Mouse (Mus musculus): ENCODE data around the gene Scn1b. TPM values are rescaled to one million over a fixed set of nuclear protein-coding genes. Genes with fewer than 3 reads are reported as not detected.
A peak's percentile ranks its signal among the peaks of the same experiment; 100 is the strongest.

The Scn1b gene
- polyA plus RNA-seq, 1 experiment from 2014 or later = 0.60 TPM

DNA sequence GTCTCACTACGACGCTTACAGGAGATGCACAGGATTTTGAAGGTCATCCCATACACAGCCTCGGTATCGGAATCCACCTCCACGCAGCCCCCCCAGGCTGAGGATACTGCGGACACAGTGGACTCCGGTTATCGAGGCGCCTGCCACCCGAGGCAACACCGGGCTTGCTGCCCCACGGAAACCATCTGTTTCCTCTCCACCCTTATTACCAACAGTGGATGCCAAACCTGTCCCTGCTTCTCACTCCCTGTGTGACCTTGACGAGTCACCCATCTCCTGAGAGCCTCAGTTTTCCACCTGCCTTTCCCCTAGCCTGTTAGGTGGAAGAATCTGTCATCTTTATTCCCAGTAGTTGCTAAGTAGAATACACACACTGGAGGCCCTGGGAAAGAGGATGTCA lies 1.7 kb downstream of the Scn1b start:
- H3K36me3 ChIP-seq = peaks cover 14% of the 10 kb centered on the region
- no peak overlapping the region for H3K4me2 ChIP-seq
- WGBS (ENCODE audit: insufficient replicate concordance) = 58% methylated on average over 13 of the region's 13 CpGs
- DNase-seq = no peak
- H3K9ac ChIP-seq = no peak overlapping the region
- no peak for ATAC-seq (ENCODE audit: low read depth)
- H3K27ac ChIP-seq = no peak overlapping the region
- peaks cover 45% of the 10 kb centered on the region for H3K27me3 ChIP-seq
- no peak overlapping the region for H3K4me3 ChIP-seq (replicated peaks)
- no peaks in the 10 kb centered on the region for H3K9me3 ChIP-seq (replicated peaks)
- peaks cover 11% of the 10 kb centered on the region for H3K4me1 ChIP-seq (replicated peaks)

DNA sequence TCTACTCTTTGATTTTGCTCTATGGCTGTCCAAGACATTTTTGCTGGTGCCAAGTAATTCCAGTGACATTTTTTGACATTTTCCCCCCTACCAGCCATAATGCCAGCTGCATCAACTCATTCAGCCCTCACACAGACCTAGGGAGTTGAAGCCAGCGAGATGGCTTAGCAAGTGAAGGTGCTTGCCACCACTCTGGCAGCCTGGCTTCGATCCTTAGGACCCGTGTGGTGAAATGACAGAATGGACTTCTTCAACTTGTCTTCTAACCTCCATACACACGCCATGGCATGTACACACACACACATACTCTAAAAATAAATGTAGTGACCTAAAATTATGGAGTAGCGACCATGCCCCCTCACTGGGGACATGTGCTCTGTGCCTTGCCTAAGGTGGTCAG lies 2.4 kb downstream of the Scn1b start:
- Histone ChIP-seq H3K4me2 (no peak overlapping the region), H3K27ac (no peak overlapping the region), H3K9ac (no peak overlapping the region), H3K9me3 (replicated peaks) (no peaks in the 10 kb centered on the region), H3K4me1 (replicated peaks) (peaks cover 11% of the 10 kb centered on the region), H3K36me3 (peaks cover 6% of the 10 kb centered on the region), H3K27me3 (peaks cover 45% of the 10 kb centered on the region), H3K4me3 (replicated peaks) (no peak overlapping the region)
- no peak for DNase-seq
- no peak for ATAC-seq (ENCODE audit: low read depth)
- WGBS (ENCODE audit: insufficient replicate concordance) = 62% methylated on average over 5 of the region's 5 CpGs

GRCm38 (mm10) chr7:31123697-31124096 lies 3.1 kb downstream of the Scn1b start:
- Histone ChIP-seq H3K9me3 (replicated peaks) (no peaks in the 10 kb centered on the region), H3K4me3 (replicated peaks) (no peak overlapping the region), H3K4me2 (no peak overlapping the region), H3K27me3 (peaks cover 44% of the 10 kb centered on the region), H3K9ac (no peak overlapping the region), H3K4me1 (replicated peaks) (peaks cover 11% of the 10 kb centered on the region), H3K36me3 (no peaks in the 10 kb centered on the region), H3K27ac (no peak overlapping the region)
- no peak for DNase-seq
- no peak for ATAC-seq (ENCODE audit: low read depth)
- WGBS (ENCODE audit: insufficient replicate concordance) = 64% methylated on average over 3 of the region's 3 CpGs

DNA sequence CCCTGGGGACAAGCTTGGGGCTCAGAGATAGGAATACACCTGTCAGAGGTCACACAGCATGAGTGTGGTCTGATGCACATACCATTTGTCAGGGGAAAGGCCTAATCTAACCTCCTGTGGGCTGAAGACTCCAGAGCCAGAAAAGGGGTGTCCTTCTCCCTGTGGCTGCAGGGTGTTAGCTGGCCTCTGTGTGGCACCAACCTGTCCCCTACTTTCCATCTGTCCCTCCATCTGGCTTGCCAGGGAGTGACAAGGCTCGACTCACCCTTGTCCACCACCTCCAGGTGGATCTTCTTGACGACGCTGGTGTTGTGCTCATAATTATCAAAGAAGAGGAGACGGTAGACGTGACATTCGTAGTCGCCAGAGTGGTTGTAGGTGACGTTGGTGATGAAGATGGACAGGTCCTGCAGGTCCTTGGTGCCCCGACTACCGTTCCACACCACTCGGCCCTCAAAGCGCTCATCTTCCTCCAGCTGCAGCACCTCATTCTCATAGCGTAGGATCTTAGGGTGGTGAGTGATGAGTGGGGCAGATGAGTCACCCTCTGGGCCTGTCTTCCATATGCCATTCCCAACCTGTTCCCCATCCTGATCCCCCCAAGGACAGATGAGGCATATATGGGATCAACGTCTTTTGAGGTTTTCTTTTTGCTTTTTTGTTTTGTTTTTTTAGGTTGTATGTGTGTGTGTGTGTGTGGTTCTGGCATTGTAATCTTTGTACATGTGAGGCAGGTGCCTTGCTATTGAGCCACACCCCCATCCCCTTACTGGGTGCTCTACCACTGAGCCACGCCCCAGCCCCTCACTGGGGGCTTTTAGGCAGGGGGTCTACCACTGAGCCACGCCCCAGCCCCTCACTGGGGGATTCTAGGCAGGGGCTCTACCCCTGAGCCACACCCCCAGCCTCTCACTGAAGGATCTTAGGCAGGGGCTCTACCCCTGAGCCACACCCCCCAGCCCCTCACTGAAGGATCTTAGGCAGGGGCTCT lies 3.9 kb downstream of the Scn1b start:
- H3K4me3 ChIP-seq (replicated peaks) = no peak overlapping the region
- ATAC-seq (ENCODE audit: low read depth) (no peak), DNase-seq (no peak)
- H3K27ac ChIP-seq = no peak overlapping the region
- H3K4me1 ChIP-seq (replicated peaks) = peaks cover 11% of the 10 kb centered on the region
- no peaks in the 10 kb centered on the region for H3K9me3 ChIP-seq (replicated peaks)
- peaks cover 36% of the 10 kb centered on the region for H3K27me3 ChIP-seq
- H3K9ac ChIP-seq = no peak overlapping the region
- 65% methylated on average over 16 of the region's 16 CpGs for WGBS (ENCODE audit: insufficient replicate concordance)
- no peaks in the 10 kb centered on the region for H3K36me3 ChIP-seq
- no peak overlapping the region for H3K4me2 ChIP-seq

- no peaks in the 10 kb centered on the region for H3K9me3 ChIP-seq (replicated peaks)
- no peaks in the 10 kb centered on the region for H3K36me3 ChIP-seq
- no peak for ATAC-seq (ENCODE audit: low read depth)
- no peak overlapping the region for H3K27ac ChIP-seq
- H3K9ac ChIP-seq = no peak overlapping the region
- peaks cover 22% of the 10 kb centered on the region for H3K4me1 ChIP-seq (replicated peaks)
- WGBS (ENCODE audit: insufficient replicate concordance) = 69% methylated on average over 5 of the region's 5 CpGs
- peaks cover 3% of the 10 kb centered on the region; the same call in 1 of the 2 replicates for H3K27me3 ChIP-seq
- DNase-seq = no peak
- no peak overlapping the region for H3K4me3 ChIP-seq (replicated peaks)
- H3K4me2 ChIP-seq = no peak overlapping the region
These were observed 7.2 kb downstream of the Scn1b start for GRCm38 (mm10) chr7:31119556-31119955.

- H3K4me1 ChIP-seq (replicated peaks) = peaks cover 22% of the 10 kb centered on the region
- H3K4me2 ChIP-seq = no peak overlapping the region
- H3K27ac ChIP-seq = no peak overlapping the region
- no peak for DNase-seq
- H3K27me3 ChIP-seq = no peaks in the 10 kb centered on the region
- 66% methylated on average over 7 of the region's 7 CpGs for WGBS (ENCODE audit: insufficient replicate concordance)
- no peak for ATAC-seq (ENCODE audit: low read depth)
- H3K4me3 ChIP-seq (replicated peaks) = no peak overlapping the region
- H3K9ac ChIP-seq = no peak overlapping the region
- no peaks in the 10 kb centered on the region for H3K36me3 ChIP-seq
- H3K9me3 ChIP-seq (replicated peaks) = no peaks in the 10 kb centered on the region
These were observed 8.3 kb downstream of the Scn1b start for GRCm38 (mm10) chr7:31118486-31118885.

DNA sequence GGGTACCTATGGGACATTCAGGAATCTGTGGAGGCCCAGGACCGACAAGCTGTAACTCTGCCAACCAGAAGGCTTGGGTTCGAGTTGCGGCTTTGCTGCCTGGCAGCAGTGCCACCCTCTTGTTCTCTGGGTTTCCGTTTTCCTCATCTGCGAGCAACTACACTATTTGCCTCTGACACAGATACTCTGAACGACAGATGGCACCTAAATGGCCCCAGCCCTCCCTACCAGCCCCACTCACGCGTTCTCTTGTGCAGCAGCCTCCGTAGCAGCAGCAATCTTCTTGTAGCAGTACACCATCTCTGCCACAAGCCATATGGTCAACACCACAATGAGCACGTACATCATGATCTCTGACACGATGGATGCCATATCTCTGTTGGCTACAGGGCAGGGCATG lies 9.3 kb downstream of the Scn1b start:
- H3K9ac ChIP-seq = no peak overlapping the region
- H3K9me3 ChIP-seq (replicated peaks) = no peaks in the 10 kb centered on the region
- peaks cover 31% of the 10 kb centered on the region for H3K4me1 ChIP-seq (replicated peaks)
- no peak for DNase-seq
- no peaks in the 10 kb centered on the region for H3K36me3 ChIP-seq
- no peak for ATAC-seq (ENCODE audit: low read depth)
- H3K27me3 ChIP-seq = no peaks in the 10 kb centered on the region
- H3K4me2 ChIP-seq = no peak overlapping the region
- H3K27ac ChIP-seq = no peak overlapping the region
- H3K4me3 ChIP-seq (replicated peaks) = no peak overlapping the region
- WGBS (ENCODE audit: insufficient replicate concordance) = 74% methylated on average over 11 of the region's 11 CpGs

- peaks cover 36% of the 10 kb centered on the region for H3K4me1 ChIP-seq (replicated peaks)
- H3K27me3 ChIP-seq = no peaks in the 10 kb centered on the region
- WGBS (ENCODE audit: insufficient replicate concordance) = 48% methylated on average over 16 of the region's 16 CpGs
- H3K27ac ChIP-seq = peak overlapping the region; percentile 86
- ATAC-seq (ENCODE audit: low read depth) (no peak), DNase-seq (no peak)
- no peak overlapping the region for H3K4me3 ChIP-seq (replicated peaks)
- H3K4me2 ChIP-seq = 0 out of 2 replicates have a peak overlapping the region, but pooled peaks have one; percentile 3
- no peaks in the 10 kb centered on the region for H3K9me3 ChIP-seq (replicated peaks)
- H3K36me3 ChIP-seq = no peaks in the 10 kb centered on the region
- H3K9ac ChIP-seq = no peak overlapping the region
These were observed 10.1 kb downstream of the Scn1b start for GRCm38 (mm10) chr7:31116721-31117145.

- Histone ChIP-seq H3K4me2 (peak overlapping the region; percentile 43), H3K9ac (peak overlapping the region; percentile 43; the same call in 1 of the 2 replicates), H3K9me3 (replicated peaks) (no peaks in the 10 kb centered on the region), H3K27me3 (no peaks in the 10 kb centered on the region), H3K36me3 (no peaks in the 10 kb centered on the region), H3K4me3 (replicated peaks) (peak overlapping the region; percentile 43; the same call in 1 of the 2 replicates), H3K4me1 (replicated peaks) (peaks cover 46% of the 10 kb centered on the region), H3K27ac (peak overlapping the region; percentile 86)
- 7% methylated on average over 17 of the region's 17 CpGs for WGBS (ENCODE audit: insufficient replicate concordance)
- ATAC-seq (ENCODE audit: low read depth) (peak; percentile 78), DNase-seq (peak; percentile 25)
These were observed 11.2 kb downstream of the Scn1b start for GRCm38 (mm10) chr7:31115587-31116043.

- Histone ChIP-seq H3K4me2 (peak within 1 kb of the TSS; percentile 43), H3K27ac (peak within 1 kb of the TSS; percentile 86), H3K9me3 (replicated peaks) (no peaks in the 10 kb centered on the region), H3K27me3 (no peaks in the 10 kb centered on the region), H3K4me1 (replicated peaks) (peaks cover 46% of the 10 kb centered on the region), H3K36me3 (no peaks in the 10 kb centered on the region), H3K4me3 (replicated peaks) (peak within 1 kb of the TSS; percentile 43), H3K9ac (peak within 1 kb of the TSS; percentile 43)
- 16% methylated on average over 15 of the region's 15 CpGs for WGBS (ENCODE audit: insufficient replicate concordance)
- ATAC-seq (ENCODE audit: low read depth) = peak; percentile 71
- DNase-seq = no peak
These were observed 11.6 kb downstream of the Scn1b start, which contains the start of gene Hpn for GRCm38 (mm10) chr7:31115182-31115581. Hpn (minus strand) TSS chr7:31115290.

DNA sequence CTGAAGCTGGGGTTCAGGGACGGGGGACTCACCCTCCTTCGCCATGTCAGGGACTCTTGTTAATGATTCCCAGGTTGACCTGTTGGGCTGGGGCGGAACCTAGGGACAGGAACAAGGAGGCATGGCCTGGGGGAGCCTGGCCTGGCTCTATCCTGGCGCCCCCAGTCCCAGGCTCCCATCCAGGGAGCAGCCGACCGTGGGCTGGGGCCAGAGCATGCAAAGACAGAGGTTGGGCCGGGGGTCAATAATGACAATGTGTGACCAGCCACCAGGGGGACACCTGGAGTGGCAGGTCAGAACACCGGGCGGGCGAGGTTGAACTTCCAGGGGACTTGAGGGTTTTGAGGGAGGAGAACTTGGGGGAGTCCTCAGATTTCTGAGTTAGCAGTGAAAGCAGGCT lies 12.2 kb downstream of the Scn1b start:
- Histone ChIP-seq H3K9ac (peak overlapping the region; percentile 43), H3K27ac (peak overlapping the region; percentile 86), H3K27me3 (no peaks in the 10 kb centered on the region), H3K4me2 (peak overlapping the region; percentile 43), H3K4me3 (replicated peaks) (peak overlapping the region; percentile 43), H3K36me3 (no peaks in the 10 kb centered on the region), H3K9me3 (replicated peaks) (no peaks in the 10 kb centered on the region), H3K4me1 (replicated peaks) (peaks cover 51% of the 10 kb centered on the region)
- ATAC-seq (ENCODE audit: low read depth) (peak; percentile 16; the same call in 1 of the 2 replicates), DNase-seq (no peak)
- 51% methylated on average over 10 of the region's 10 CpGs for WGBS (ENCODE audit: insufficient replicate concordance)

Measured in liver, embryonic 13.5 days (tissue).